Mouse (Mus musculus) ES-Bruce4 (cell line): ENCODE data around the gene Ahdc1.

ENCODE experiments used
- CTCF ChIP-seq: IDR thresholded peaks from one replicate; pipeline ENCODE4 v1.8.1; 2011; ENCODE audit warnings: low read depth, low read length
- POLR2A ChIP-seq: IDR thresholded peaks from one replicate; pipeline ENCODE4 v1.8.1; 2011; ENCODE audit warnings: low read length; ENCODE audit not compliant: insufficient read depth

GRCm38 (mm10) chr4:133021181-133021671 lies 10.2 kb downstream of the Ahdc1 start:
- TF ChIP-seq CTCF = no peak
- no peak for TF ChIP-seq POLR2A
